Mouse (Mus musculus): ENCODE data around the gene Usf3. TPM values are rescaled to one million over a fixed set of nuclear protein-coding genes. Genes with fewer than 3 reads are reported as not detected.

Gene Usf3
- total RNA-seq, 2 experiments from 2014 or later = 37.3 to 41.9 TPM

DNA sequence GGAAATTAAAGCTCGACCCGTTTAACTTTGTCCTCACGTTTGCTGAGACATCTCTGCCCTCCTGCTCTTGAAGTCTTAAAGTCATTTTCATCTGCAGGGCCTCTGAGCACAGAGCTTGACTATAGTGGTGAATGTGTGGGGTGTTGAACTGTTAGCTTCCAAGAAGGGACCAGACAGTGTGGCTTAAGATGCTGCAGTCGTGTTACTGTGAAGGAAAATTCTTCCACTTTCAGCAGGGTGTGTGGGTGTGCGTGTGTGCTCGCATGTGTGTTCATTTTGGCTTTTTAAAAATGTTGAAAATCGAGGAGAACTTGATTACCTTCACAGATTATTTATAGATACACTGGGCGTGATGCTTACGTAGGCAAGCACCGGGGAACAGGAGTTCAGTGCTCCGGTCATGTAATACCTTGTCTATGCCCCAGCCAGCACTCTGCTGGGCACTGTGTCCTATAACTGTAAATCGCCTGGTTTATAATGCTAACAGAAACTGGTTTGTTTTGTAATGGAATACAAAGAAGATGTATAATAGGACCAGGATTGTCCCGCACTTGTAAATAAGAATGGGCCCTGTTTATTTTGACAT is 53.8 kb downstream of the Usf3 start:
- DNase-seq (ENCODE audit: low spot score in 2 of 2) = no peak

DNA sequence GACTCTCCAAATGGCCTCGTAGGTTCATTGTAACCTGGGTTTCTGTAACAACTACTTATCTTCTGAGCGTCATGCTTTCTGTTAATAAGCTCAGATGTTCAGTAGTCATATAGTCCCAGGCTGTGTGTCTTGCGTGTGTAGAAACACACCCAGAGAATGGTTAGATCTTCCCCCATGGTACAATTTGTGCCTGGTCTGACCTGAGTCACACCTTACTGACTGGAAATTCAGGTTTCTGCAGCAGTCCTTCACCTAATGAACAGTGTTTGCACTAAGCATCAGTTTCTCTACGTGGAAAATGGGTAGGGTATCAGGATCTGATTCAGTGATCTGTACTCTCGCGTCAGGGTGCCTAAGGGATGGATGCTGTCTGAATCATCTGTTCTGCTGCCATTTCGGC is 60.0 kb downstream of the Usf3 start:
- DNase-seq (ENCODE audit: low spot score in 2 of 2) = no peak

DNA sequence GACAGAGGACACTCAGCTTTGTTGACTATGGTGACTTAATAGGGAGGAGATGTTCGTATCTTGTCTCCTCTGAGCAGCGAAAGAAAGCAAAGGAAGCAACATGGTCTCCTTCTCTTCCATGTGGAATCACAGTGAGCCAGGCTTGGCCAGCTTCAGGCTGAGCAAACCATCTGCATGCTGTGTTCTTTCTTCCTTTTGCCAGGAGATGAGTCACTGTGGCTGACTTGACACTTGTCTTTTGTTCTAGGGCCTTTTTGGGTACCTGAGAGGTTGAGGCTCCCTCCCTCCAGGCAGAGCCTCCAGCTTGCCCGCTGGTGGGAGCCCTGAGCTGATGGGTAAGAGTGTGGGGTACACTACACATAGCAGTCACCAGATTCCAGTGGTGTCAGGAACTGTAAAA is 64.8 kb downstream of the Usf3 start:
- DNase-seq (ENCODE audit: low spot score in 2 of 2) = no peak

DNA sequence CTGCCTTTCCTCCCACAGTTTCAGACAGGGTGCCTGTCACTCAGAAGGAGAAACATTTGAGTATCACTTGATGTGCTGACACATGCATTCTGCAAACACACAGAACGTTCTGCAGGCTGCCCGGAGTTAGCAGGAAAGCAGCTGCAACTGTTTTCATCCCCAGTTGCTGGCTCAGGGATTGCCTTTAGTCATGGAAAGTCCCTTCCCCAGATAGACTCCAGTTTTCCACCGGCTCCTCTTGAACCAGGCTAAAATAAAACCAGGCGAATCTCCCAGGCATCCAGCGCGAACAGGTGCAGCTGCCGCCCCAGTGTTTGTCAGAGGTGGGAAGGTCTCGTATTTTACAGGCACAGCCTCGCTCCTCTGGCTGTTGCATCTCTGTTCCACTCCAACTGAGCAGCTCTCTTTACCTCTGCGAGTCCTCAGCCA is 65.8 kb downstream of the Usf3 start:
- DNase-seq (ENCODE audit: low spot score in 2 of 2) = peak in 1 of 2 experiments; percentile 55

DNA sequence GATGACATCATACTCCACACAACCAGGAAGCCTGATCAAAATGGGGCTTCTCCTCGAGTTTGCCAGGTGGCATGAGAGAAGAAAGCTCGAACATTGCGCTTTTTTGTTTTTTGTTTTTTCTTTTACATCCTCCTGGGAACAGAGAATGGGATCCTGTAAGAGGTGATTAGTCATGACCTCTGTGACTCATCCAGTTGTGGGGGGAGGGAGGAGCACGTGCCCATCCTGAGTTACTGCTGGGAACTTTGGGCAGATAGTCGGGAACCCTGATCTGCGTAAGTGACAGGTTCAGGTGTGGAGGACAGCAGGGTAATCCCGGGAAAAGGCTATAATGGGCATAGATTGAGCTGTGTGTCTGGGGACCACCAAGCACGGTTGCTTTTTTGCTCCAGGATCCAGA is 67.4 kb downstream of the Usf3 start:
- no peak for DNase-seq (ENCODE audit: low spot score in 2 of 2)

DNA sequence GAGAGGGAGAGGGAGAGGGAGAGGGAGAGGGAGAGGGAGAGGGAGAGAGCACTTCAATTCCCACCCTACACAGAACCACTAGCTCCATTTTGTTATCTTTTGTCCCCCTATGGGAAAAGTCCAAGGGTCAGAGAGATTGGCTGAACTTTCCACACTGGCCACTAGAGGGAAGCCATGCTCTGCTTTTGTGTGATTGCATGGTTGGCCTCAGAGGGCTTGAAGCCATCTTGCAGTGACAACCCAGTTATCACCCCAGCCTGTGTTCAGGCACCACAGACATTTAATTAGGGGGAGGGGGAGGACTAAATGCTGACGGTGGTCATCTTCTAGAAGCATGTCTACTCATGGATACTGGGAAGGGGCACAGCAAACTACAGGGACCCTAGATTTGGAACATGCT is 69.6 kb downstream of the Usf3 start:
- peak; percentile 63 to 70 for DNase-seq (ENCODE audit: low spot score in 2 of 2)

DNA sequence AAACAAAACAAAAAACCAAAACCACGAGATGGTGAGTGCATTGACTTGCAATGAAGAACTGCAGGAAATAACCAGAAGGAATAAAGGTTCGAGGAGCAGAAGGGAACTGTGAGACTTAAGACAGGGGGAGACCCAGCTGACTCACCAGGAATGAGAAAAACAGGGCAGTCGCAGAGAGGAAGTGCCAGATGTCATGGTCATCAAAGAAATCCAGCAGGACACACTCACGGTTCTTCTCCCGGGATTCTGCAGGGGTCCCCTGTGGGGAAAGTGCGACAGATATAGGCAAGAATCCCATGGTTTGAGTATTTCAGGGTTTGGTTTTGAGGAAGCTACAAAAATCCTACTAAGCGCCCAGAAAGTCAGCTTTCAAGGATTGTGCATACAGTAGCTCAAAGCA is 70.3 kb downstream of the Usf3 start:
- DNase-seq (ENCODE audit: low spot score in 2 of 2) = no peak

DNA sequence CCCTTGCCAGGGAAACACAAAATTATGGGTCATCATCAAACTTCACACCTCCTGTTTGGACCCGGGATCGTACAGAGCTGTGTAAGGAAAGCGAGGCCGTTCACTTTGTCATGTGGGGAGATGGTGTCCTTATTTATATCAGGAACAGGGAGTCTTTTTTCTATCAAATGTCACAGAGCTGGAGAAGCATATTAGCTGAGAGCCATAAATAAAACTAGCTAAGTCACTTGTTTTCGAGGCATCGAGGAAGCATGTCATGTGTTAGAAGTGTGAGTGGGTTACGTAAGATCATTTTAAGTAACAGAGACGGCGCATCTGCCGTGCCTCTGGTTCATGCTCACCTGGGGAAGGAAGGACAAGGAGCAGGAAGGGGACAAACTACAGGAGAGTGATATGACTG is 76.9 kb downstream of the Usf3 start:
- DNase-seq (ENCODE audit: low spot score in 2 of 2) = no peak

DNA sequence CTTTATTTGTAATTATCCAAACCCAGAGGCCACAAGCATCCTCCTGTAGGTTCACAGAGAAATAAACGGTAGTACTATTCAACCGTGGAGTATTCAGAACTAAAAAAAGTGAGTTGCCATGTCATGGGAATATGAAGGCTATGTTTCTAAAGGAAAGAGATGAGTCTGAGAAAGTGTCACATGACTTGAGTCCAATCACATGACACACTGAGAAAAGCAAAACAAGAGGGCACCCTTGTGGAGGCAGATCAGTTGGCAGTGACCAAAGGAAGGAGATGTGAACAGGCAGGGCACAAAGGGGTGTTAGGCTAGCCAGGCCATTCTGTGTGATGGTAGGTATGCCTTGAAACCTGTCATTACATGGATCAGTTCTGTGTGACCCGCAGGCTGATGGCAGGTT is 79.7 kb downstream of the Usf3 start:
- DNase-seq (ENCODE audit: low spot score in 2 of 2) = no peak

DNA sequence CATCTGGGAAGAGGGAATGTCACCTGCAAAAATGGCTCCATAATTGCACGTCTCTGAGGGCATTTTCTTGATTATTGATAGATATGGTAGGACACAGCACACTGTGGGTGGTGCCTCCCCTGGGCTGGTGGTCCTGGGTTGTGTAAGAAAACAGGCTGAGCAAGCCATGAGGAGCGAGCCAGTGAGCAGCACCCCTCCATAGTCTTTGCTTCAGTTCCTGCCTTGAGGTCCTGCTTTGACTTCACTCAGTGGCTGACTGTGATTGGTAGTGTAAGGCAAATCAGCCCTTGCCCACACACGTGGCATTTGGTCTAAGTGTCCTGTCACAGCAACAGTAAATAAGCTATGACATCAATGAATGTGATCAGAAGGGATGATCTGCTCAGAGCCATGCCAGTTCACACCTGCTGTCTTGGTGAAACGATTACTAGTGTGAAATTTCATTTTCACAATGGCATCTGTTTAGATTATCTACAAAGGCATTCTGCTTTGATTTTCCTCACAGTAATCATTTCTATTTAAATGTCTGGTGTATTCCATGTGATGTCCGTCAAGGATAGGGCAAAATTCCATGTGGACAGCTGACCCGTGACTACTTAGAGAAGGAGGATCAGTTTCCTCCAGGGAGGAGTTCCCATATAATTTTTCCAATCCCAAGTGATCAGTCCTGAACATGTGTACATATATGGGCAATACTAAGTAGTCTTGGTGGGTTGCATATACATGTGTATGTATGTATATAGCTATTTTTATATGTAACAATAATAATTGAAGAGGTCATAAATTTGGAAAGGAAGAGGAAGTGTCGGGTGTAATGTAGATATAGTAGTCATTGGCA is 81.0 kb downstream of the Usf3 start:
- no peak for DNase-seq (ENCODE audit: low spot score in 2 of 2)

DNA sequence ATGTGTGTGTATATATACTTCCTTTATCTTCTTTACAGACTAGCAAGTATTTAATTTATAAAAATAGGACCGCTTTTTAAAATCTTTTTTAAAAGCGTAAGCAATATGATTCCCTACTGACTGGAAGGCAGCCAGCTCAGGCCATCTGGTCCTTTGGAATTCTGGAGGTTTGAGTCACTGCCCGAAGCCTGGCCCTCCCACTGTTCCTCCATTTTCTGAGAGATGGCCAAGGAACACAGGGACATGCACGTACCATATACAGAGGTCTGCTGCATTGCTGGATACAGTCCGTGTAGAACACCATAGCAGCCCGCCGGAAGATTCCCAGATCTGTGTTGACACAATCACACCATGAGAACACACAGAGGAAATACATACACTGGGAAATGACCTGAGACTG is 81.7 kb downstream of the Usf3 start:
- peak; percentile 37 to 72 for DNase-seq (ENCODE audit: low spot score in 2 of 2)

DNA sequence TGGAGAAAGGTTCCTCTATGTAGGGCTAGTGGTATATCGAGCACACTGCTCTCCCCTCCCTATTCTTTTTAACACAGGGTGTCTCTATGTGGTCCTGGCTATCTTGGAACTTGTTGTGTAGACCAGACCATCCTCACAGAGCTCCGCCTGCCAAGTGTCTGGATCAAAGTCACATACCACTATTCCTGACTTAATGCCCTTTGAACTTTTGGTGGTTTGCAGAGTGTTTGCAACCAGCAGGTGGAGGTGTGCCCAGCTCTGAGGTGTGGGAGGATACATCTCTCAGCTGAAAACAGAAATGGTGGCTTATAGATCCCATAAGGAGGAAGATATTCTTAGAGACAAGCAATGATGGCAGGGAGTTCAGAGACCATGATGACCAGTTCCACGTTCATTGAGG is 84.4 kb downstream of the Usf3 start:
- DNase-seq (ENCODE audit: low spot score in 2 of 2) = no peak

DNA sequence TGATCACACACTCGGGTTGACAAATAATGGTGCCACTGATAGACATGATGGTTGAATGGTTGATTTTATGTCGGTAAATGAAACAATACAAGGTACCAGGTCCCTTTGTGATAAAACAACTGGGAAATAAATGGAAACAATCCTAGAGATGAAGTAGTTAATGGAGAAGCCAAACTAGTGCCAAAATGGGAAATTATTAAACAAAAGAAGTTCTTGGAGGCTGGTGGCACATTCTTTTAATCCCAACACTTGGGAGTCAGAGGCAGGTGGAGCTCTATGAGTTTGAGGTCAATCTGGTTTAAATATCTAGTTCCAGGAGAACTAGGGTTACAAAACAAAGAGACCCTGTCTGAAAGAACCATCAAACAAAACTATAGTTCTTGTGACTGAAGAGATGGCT is 91.9 kb downstream of the Usf3 start:
- no peak for DNase-seq (ENCODE audit: low spot score in 2 of 2)

DNA sequence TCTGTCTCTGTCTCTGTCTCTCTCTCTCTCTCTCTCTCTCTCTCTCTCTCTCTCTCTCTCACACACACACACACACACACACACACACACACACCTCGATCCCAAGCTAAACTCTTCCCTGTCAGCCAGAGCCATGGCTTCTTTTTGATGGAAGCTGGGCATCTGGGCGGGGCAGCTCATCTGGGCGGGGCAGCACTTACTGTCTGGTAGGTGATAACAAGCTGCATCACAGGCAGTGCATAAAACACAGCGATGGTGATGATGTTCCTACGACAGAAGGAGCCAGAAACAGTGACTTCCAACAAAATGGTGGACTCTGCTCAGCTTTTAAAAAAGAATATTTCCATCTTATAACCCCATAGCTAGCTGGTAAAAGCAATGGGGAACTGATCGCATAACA is 92.5 kb downstream of the Usf3 start:
- DNase-seq (ENCODE audit: low spot score in 2 of 2) = no peak

DNA sequence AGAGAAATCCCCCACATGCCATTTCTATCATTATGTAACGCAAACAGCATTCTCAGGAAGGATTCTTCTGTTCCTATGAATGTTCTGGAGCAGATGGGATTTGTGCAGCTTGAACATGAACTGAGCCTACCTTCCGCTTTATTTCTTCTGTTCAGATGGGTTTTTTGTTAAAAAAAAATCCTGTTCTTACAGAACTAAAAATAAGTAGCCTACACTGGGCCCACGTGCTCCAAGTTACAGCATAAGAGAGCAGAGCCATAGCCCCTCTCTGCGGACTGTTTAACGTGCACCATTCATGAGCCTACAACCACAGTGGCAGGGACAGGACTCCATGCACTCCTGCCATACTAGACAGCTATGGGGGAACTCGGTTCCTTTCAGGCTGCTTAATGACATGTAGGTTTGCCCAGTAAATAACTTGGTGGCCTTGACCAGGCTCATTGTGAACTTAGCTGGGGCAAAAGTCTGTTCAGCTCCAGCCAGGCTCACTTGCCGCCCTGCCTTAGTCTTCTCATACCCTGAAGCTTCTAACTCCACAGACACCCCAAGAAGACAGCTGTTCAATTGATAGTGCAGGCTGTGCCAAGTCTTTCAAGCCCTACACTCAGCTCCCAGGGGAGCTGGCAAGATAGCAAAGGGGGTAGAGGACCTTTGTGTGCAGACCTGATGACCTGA is 95.6 kb downstream of the Usf3 start:
- no peak for DNase-seq (ENCODE audit: low spot score in 2 of 2)

DNA sequence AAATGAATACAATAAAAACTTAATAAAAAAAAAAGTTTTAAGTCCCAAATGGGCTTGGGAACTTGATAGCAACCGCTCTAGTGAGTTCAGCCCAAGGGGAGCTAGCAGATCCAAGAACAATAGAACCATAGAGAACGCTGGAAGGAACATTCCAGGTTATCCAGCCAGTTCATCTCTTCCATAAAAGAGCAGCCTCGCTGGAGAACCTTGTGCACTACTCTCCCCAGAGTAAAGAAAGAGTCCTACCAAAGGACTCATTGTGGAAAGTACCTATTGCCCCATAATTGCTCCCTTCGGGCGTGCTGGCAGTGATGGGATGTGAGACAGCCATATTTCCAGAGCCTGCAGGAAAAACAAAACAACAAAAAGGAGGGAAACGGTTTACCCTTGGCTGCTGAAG is 96.5 kb downstream of the Usf3 start:
- no peak for DNase-seq (ENCODE audit: low spot score in 2 of 2)

DNA sequence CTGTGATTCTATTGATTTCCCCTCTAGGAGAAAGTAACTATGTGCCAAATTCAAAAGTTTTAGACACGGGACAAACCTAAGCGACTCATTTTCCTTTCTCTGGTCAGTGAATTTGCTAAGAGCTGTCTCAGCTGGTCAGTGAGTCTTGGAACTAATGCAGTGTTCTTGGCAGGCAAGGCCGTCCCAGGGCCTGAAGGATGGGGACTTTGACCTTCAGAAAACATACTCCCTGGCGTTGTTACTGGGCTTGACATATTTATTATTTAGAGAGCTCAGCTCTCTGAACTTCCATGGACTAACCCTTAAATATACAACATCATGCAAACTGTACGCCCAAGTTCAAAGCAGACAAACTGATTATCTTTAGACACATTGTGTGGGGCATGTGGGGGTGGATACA is 97.6 kb downstream of the Usf3 start:
- DNase-seq (ENCODE audit: low spot score in 2 of 2) = peak in 1 of 2 experiments; percentile 26

DNA sequence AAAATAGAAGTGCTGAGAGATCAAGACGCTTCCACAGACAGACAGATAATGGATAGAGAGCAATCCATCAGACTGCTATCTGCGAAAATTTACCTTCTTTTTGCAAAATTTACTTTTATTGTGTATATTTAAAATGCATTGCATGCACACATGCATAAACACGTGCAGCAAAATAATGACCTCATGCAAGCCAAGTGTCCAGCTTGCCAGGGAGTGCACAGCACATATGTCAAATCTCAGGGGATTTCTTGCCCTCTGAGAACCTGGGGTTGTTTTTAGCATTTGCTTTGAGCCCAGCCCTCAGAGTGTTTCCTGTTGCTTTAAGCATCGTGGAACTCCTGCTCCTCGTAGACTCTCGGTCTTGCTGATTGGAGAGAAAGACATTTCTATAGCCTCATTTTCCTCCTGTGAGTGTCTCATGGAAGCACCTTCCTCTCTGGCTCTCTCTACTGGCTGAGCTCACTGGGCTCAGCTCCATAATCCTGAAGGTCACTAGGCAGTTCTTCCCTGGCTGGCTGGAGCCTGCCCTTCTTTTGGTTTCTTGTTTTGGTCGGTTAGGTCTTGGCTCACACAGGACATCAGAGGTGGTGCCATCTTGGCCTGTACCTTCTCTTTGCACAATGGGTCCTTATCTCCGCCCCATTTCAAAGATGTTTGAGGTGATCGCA is 98.5 kb downstream of the Usf3 start:
- no peak for DNase-seq (ENCODE audit: low spot score in 2 of 2)
